Comparison of ENCODE assay signal across 18 mouse cellular contexts in the genomic region with DNA sequence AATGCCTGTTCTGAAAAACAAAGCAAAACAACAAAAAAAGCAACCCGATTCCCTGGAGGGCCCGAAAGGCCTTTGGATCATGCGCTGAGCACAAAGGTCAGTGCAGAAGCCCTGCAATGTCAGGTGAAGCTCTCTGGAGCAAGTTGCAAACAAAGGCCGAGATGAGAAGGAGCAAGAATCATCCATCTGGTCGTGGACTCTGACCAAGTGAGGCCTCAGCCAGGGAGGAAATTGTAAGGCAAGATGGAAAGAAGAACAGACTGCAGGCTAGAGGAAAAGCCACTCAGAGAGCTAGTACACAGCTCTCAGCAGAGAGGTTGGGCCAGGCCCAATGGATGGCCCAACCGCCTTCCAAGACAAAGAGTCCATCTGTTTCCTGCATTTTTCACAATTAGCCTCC. TPM values are rescaled to one million over a fixed set of nuclear protein-coding genes. Genes with fewer than 3 reads are reported as not detected.
A peak's percentile ranks its signal among the peaks of the same experiment; 100 is the strongest.
DNase-seq lines count a peak whose midpoint lies in the region; ATAC-seq lines count a peak whose summit lies in the region.
"Had no signal": no experiment of that assay in that cellular context is flagged by ENCODE, and none has a peak within 500 bp of the region (broad histone marks: within the 10 kb centered on the region; RNA-seq: fewer than 3 reads in every experiment).

No protein-coding gene starts in this region.

- no peak overlapping the region for H3K9ac ChIP-seq in heart, embryonic 13.5 days
- no peak overlapping the region for H3K9ac ChIP-seq in embryonic facial prominence, embryonic 15.5 days
- no peak overlapping the region for H3K9ac ChIP-seq in intestine, embryonic 14.5 days (ENCODE audit: low read length)
- H3K9ac ChIP-seq: forebrain, embryonic 15.5 days; lung, embryonic 15.5 days had no signal

- no peak for DNase-seq in heart, postnatal 25 days (ENCODE audit: low spot score)
- peak; percentile 44 for DNase-seq in intestine, embryonic 14.5 days (ENCODE audit: low spot score)
- no peak for DNase-seq in limb, embryonic 10.5 days (ENCODE audit: low spot score)
- DNase-seq in natural killer cell, adult 2 months (ENCODE audit: low spot score in 2 of 2), result no peak
- DNase-seq in left cerebral cortex, postnatal 14 days (ENCODE audit: low spot score in 2 of 2), result no peak
- DNase-seq: adrenal gland, adult 2 months; cerebellum, adult 2 months; midbrain, embryonic 14.5 days; thymus, postnatal 4 days had no signal

- H3K27ac ChIP-seq in heart, embryonic 13.5 days (replicated peaks), result peak overlapping the region; percentile 41; the same call in 1 of the 2 replicates
- H3K27ac ChIP-seq in embryonic facial prominence, embryonic 15.5 days (replicated peaks), result peak overlapping the region; percentile 11; the same call in 1 of the 2 replicates
- H3K27ac ChIP-seq in intestine, embryonic 14.5 days (ENCODE audit: low read depth), result no peak overlapping the region
- H3K27ac ChIP-seq in limb, embryonic 10.5 days, result peak overlapping the region; percentile 44; the same call in 1 of the 2 replicates
- H3K27ac ChIP-seq: forebrain, embryonic 15.5 days; hindbrain, postnatal 0 days; lung, embryonic 15.5 days; stomach, postnatal 0 days had no signal

- intact Hi-C loops in heart, postnatal 25 days (cut with DNase I), result no loop called here
- intact Hi-C loops in left cerebral cortex, postnatal 14 days (cut with DNase I), result no loop called here

- no peak for ATAC-seq in heart, embryonic 13.5 days (ENCODE audit: extremely low read depth, insufficient number of reproducible peaks, low FRiP score, low TSS enrichment)
- no peak for ATAC-seq in embryonic facial prominence, embryonic 15.5 days (ENCODE audit: insufficient number of reproducible peaks, low FRiP score, low TSS enrichment, low read depth)
- no peak for ATAC-seq in intestine, embryonic 14.5 days (replicated peaks; ENCODE audit: low FRiP score, low TSS enrichment, low read depth)
- ATAC-seq: forebrain, embryonic 15.5 days; hindbrain, postnatal 0 days had no signal

- no peak overlapping the region for H3K4me2 ChIP-seq in heart, embryonic 13.5 days
- no peak overlapping the region for H3K4me2 ChIP-seq in embryonic facial prominence, embryonic 15.5 days (replicated peaks)
- H3K4me2 ChIP-seq in intestine, embryonic 14.5 days (ENCODE audit: low read length), result no peak overlapping the region
- H3K4me2 ChIP-seq: forebrain, embryonic 15.5 days; liver, embryonic 11.5 days; lung, embryonic 15.5 days had no signal

- H3K27me3 ChIP-seq in heart, embryonic 13.5 days (replicated peaks), result no peaks in the 10 kb centered on the region
- H3K27me3 ChIP-seq in embryonic facial prominence, embryonic 15.5 days, result no peaks in the 10 kb centered on the region
- H3K27me3 ChIP-seq in intestine, embryonic 14.5 days (replicated peaks; ENCODE audit: control insufficient read depth, insufficient read depth, low read length), result no peaks in the 10 kb centered on the region
- no peaks in the 10 kb centered on the region for H3K27me3 ChIP-seq in limb, embryonic 10.5 days (ENCODE audit: low read depth, poor library complexity, severe bottlenecking)
- H3K27me3 ChIP-seq: forebrain, embryonic 15.5 days; lung, embryonic 15.5 days had no signal

- 61% methylated on average over 6 of the region's 6 CpGs for WGBS in heart, embryonic 13.5 days
- 75% methylated on average over 6 of the region's 6 CpGs for WGBS in embryonic facial prominence, embryonic 15.5 days
- WGBS in intestine, embryonic 14.5 days, result 78% methylated on average over 6 of the region's 6 CpGs
- 84% methylated on average over 6 of the region's 6 CpGs for WGBS in limb, embryonic 10.5 days

- H3K4me1 ChIP-seq in heart, embryonic 13.5 days, result peaks cover 29% of the 10 kb centered on the region
- peaks cover 48% of the 10 kb centered on the region for H3K4me1 ChIP-seq in embryonic facial prominence, embryonic 15.5 days
- no peaks in the 10 kb centered on the region; the same call in 1 of the 2 replicates for H3K4me1 ChIP-seq in intestine, embryonic 14.5 days (replicated peaks; ENCODE audit: control insufficient read depth, insufficient read depth, low read length)
- peaks cover 29% of the 10 kb centered on the region for H3K4me1 ChIP-seq in limb, embryonic 10.5 days

- H3K36me3 ChIP-seq in heart, embryonic 13.5 days, result no peaks in the 10 kb centered on the region
- no peaks in the 10 kb centered on the region for H3K36me3 ChIP-seq in embryonic facial prominence, embryonic 15.5 days
- H3K36me3 ChIP-seq in intestine, embryonic 14.5 days (ENCODE audit: control insufficient read depth, insufficient read depth, low read length), result no peaks in the 10 kb centered on the region
- no peaks in the 10 kb centered on the region for H3K36me3 ChIP-seq in limb, embryonic 10.5 days
- H3K36me3 ChIP-seq: forebrain, embryonic 15.5 days; G1E; lung, embryonic 15.5 days had no signal

- no peak overlapping the region for H3K4me3 ChIP-seq in heart, embryonic 13.5 days
- H3K4me3 ChIP-seq in embryonic facial prominence, embryonic 15.5 days (replicated peaks), result no peak overlapping the region
- H3K4me3 ChIP-seq in intestine, embryonic 14.5 days (ENCODE audit: low read depth, low read length), result no peak overlapping the region
- no peak overlapping the region for H3K4me3 ChIP-seq in limb, embryonic 10.5 days
- H3K4me3 ChIP-seq: erythroblast, embryonic 14.5 days; forebrain, embryonic 15.5 days; lung, embryonic 15.5 days had no signal

- no peaks in the 10 kb centered on the region for H3K9me3 ChIP-seq in heart, embryonic 13.5 days
- no peaks in the 10 kb centered on the region for H3K9me3 ChIP-seq in embryonic facial prominence, embryonic 15.5 days (replicated peaks)
- H3K9me3 ChIP-seq in intestine, embryonic 14.5 days (ENCODE audit: control insufficient read depth, low read length), result no peaks in the 10 kb centered on the region
- H3K9me3 ChIP-seq in limb, embryonic 10.5 days (replicated peaks), result no peaks in the 10 kb centered on the region
- H3K9me3 ChIP-seq: forebrain, embryonic 15.5 days; G1E; lung, embryonic 15.5 days had no signal

RNA-seq across cellular contexts. Expression of gene Tyw5, which starts 32.1 kb away (rescaled TPM):
- polyA plus RNA-seq in heart, embryonic 13.5 days (2015; fragmentation: Nextera tagmentation; extraction: Ambion mirVana), result 20.1 and 21.0 TPM in 2 replicates
- 1 to 10 TPM; 5.4 to 5.5 TPM for total RNA-seq in heart, postnatal 25 days (2021)
- polyA plus RNA-seq in embryonic facial prominence, embryonic 15.5 days (2015; fragmentation: Nextera tagmentation; extraction: Ambion mirVana), result 24.4 and 31.1 TPM in 2 replicates
- 25.7 and 27.3 TPM in 2 replicates for polyA plus RNA-seq in intestine, embryonic 14.5 days (2014; fragmentation: Nextera tagmentation; extraction: Ambion mirVana)
- polyA plus RNA-seq in limb, embryonic 10.5 days (2016; fragmentation: Nextera tagmentation; extraction: Ambion mirVana), result 32.3 and 35.9 TPM in 2 replicates
- 10 to 100 TPM; 19.1 to 21.4 TPM for total RNA-seq in left cerebral cortex, postnatal 14 days (2021)

RNA-seq across cellular contexts. Expression of gene Maip1, which starts 32.9 kb away (rescaled TPM):
- 14.8 and 14.9 TPM in 2 replicates for polyA plus RNA-seq in heart, embryonic 13.5 days (2015; fragmentation: Nextera tagmentation; extraction: Ambion mirVana)
- 10 to 100 TPM; 10.8 to 10.9 TPM for total RNA-seq in heart, postnatal 25 days (2021)
- polyA plus RNA-seq in embryonic facial prominence, embryonic 15.5 days (2015; fragmentation: Nextera tagmentation; extraction: Ambion mirVana), result 15.3 and 16.2 TPM in 2 replicates
- 17.8 and 18.1 TPM in 2 replicates for polyA plus RNA-seq in intestine, embryonic 14.5 days (2014; fragmentation: Nextera tagmentation; extraction: Ambion mirVana)
- 20.5 and 20.6 TPM in 2 replicates for polyA plus RNA-seq in limb, embryonic 10.5 days (2016; fragmentation: Nextera tagmentation; extraction: Ambion mirVana)
- total RNA-seq in left cerebral cortex, postnatal 14 days (2021), result 10 to 100 TPM; 10.2 to 10.4 TPM
